Mouse (Mus musculus) ES-CJ7 (cell line): ENCODE results near the gene Prkcz.
"Not testable (repeated sequence)": the region's sequence is repeated elsewhere in the genome, so short reads cannot be mapped to it uniquely, and the experiment has no call there.

Experiments used
- DNase-seq: peaks from one replicate; pipeline ENCODE4 v3.0.0; 2011; ENCODE audit warnings: low read depth, low spot score

Gene Prkcz

GRCm38 (mm10) chr4:155283585-155283984, 77.6 kb downstream of the Prkcz start:
- DNase-seq, result no peak

GRCm38 (mm10) chr4:155283001-155283503, 78.1 kb downstream of the Prkcz start:
- DNase-seq, result no peak

DNA sequence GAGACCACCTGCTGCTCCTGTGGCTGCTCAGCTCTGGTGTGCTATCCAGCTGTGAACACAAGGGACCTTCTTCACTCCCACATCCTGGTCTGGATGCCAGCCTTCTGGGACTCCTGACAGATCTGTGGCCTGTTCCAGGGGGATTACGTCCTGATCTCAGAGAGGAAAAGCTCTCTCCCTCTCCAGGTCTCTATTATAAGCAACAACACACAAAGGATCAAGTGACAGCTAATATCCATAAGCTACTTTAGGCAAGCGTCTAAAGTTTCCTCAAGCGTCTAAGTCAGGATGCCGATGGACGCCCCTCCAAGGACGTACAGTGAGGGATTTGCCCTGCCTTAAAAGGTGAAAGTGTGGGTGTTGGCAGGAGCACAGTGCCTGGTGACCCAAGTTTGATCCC, 78.9 kb downstream of the Prkcz start:
- DNase-seq, result no peak

DNA sequence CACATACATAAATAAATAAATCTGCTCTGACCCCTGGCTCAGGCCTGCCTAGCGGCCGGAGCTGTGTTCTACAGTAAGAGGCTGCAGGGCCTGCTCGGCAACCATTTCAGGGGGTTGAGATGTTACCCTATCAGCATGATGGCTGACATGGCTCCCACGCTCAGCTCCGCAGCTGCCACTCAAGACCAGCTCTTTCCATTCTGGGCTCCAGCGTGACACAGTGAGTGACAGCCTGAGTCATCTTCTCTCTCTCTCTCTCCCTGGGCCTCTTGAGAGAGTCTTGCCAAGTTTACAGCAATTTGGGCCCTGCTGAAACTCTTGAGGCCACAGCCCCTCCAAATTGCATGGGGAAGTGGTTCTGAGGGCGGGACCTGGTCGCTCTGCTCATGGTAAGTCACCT, 79.5 kb downstream of the Prkcz start:
- DNase-seq, result no peak

- no peak for DNase-seq
Measured at GRCm38 (mm10) chr4:155281227-155281626, 79.9 kb downstream of the Prkcz start.

- DNase-seq, result no peak
Measured at GRCm38 (mm10) chr4:155280768-155281121, 80.4 kb downstream of the Prkcz start.

DNA sequence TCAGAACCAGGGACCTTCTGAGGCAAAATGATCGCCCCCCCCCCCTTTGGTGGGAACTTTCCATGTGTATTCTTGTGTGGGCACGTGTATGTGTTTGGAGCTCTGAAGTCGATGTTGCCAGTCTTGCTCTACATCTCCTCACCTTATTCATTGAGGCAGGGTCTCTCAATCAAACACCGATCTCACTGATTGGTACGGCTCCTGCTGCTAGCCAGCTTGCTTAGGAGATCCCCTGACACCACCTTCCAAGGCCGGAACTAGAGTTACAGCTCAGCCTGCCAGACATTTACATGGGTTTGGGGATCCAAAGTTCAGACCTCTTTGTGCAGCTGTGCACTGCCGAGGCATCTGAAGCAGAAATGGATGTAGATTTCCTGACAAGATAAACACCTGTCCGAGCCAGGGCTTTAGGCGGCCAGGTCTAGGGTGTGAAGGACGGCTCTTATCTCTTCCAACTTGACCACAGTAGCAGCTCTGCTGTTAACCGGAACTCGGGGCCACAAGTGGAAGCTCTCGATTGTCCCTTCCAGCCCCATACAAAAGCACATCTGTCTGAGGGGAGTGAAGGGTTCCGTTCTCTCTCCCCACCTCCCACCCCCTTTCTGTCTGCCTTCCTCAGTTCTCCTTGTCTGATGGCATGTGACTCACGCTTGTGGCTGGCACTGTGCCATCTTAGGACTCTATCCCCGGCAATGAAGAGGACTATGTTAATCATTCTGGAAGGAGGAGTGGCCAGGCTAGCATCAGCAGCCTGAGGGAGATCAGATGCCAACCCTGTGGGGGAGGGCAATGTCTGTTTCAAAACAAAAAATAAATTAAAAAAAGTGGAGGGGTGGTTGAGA, 81.0 kb downstream of the Prkcz start:
- DNase-seq, result peak; percentile 66

GRCm38 (mm10) chr4:155279054-155279453, 82.1 kb downstream of the Prkcz start:
- peak; percentile 58 for DNase-seq

DNA sequence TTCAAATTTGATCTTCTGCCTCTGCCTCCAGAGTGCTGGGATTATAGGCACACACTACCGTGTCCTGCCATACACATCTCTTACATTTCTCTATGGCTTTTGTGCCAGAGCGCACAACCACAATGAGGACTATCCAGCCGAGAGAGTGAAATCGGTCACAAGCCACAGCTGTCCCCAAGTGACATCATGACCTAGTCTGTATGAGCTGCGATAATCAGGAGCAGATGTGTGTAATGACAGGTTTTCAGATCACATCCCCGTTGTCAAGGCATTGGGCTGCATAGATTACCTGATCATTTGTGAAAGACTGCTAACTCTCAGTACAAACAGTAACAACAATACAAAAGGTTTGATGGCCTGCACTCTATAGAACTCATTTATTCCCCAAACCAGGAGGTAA, 83.2 kb downstream of the Prkcz start:
- DNase-seq, result no peak

DNA sequence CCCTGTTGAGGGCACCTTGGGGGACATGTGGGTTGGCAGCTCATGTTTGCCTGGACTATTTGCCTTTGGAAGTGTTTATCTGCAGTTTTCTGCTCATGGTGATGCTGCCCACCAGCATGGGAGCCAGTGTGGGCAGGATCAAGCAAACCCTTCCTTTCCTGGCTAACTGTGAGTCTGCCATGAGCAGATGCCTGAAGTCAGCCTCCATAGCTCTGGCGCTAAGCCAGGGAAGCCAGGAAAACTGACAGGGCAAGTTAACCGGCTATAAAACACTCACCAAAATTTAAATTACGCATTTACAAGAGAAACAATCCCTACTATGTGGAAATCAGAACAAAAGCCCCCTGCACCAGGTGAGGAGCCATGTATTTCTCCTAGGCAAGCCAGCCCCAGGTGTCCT, 86.3 kb downstream of the Prkcz start:
- no peak for DNase-seq

DNA sequence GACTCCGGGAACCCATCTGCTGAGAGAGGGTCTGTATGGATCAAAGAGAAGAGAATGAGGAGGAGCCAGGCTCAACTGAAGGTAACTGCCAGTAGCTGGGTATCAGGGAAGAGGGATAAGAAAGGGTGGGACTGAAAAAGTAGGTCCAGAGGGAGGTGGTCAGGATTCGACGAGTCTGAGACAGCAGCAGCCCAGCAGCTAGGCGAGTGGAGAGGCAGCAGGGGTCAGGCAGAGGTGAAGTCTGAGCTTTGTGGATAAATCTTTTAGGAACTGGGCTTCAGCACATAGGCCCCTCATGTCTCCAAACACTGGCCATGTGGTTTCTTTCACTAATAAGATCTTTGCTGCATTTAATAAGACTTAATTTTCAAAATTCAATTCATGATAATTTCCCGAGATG, 86.7 kb downstream of the Prkcz start:
- DNase-seq, result no peak

- peak; percentile 58 for DNase-seq
Measured at GRCm38 (mm10) chr4:155268382-155268781, 92.8 kb downstream of the Prkcz start.

DNA sequence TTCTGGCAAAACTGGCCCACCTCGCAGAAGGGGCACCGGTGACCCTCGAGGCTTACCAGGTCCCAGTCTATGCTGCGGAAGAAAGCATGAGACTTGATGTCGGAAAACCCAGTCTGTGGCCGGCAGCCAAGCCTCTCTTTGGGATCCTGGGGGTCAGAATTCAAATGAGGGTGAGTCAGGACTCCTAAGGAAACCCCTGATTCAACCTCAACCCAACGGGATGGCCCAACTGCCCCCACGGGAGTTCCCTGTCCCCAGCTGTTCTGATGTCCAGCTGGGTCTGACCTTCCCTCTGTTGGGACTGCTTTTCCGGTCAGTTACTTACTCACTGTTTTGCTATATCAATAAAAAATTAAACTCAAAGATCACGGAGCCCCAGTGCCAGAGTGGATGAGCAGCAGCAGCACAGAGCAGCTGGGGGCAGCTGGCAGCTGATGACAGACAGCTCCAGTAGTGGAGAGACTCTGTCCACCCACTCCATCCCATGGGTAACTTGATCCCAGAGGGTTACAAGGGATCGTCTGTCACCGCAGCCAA, 93.5 kb downstream of the Prkcz start:
- no peak for DNase-seq

GRCm38 (mm10) chr4:155267047-155267543, 94.1 kb downstream of the Prkcz start:
- DNase-seq, result no peak

DNA sequence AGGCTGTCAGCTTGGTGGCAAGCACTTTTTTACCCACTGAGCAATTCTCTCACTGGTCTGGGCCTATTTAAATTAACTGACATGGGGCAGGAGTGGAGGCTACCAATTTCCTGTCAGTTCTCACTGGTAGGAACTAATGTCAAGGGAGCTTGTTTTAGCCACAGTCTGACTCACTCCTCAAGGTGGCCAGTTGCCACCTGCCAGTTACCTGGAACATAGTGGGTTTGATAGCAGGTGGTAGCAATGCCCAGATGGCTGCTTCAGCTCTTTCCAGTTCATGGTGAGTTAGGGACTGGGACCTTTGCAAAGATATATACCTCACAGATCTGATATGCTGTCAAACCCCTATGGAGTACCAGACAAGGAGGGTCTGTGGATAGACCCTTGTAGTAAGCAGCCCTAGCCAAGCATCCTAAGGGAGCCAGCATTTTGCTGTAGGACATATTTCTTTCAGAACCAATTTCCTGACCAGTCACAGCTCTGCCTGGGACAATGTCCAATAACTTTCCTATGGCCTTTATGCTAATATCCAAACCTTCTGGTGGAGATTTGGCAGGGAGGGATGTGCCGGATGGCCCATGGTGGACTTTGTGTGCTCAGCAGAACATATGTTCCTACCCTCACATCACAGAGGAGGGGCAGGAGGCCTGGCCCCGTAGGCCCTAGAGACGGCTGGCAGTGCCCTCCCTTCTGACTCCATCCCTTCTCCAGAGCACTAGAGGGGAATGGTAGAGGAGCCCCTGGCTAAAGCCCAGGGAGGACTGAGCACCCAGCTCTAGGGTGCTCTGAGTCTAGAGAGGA, 96.4 kb downstream of the Prkcz start:
- DNase-seq, result no peak

GRCm38 (mm10) chr4:155252253-155252652, 108.9 kb downstream of the Prkcz start:
- no peak for DNase-seq

- no peak for DNase-seq
Measured at GRCm38 (mm10) chr4:155251147-155251546, 110.0 kb downstream of the Prkcz start.

DNA sequence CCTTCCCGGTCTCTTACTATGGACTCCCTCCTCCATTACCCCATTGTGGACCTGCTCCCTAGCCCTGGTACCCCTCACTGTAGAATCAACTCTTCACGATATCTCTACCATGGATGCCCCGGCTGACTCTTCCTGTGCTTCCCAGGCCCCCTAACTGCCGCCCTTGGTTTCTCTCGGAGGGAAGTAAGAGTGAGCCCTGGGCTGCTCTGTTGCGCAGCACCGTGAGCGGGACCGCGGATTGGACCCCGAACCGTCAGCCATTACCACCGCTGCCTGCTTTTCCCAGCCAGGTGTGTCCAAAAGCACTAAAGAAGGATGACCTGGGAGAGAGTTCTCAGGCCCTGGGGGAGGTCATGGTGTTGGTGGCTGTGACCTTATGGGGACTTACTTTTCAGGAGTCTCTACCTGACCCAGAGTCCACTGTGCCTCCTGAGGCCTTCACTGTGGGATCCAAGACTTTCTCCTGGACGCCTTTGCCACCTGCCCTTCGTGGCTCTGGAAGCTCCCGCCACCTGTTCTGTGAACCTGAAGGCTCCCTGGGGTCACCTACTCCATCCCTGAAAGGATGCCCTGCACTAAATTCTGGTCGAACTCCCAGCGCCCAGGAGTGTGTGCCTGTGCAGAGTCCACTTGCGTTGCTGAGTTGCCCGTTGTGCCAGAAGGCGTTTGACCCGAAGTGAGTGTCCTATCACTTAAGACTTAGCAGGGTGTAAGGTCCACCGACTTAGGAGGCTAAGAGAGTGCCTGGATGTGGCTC, 110.6 kb downstream of the Prkcz start:
- peak; percentile 21 for DNase-seq

GRCm38 (mm10) chr4:155249648-155250351, 111.4 kb downstream of the Prkcz start, which contains the start of gene Faap20:
Gene Faap20 (plus strand): TSS chr4:155249802.
- DNase-seq, result peak; percentile 86

- DNase-seq, result peak; percentile 95
Measured at GRCm38 (mm10) chr4:155249257-155249647, 111.9 kb downstream of the Prkcz start.

DNA sequence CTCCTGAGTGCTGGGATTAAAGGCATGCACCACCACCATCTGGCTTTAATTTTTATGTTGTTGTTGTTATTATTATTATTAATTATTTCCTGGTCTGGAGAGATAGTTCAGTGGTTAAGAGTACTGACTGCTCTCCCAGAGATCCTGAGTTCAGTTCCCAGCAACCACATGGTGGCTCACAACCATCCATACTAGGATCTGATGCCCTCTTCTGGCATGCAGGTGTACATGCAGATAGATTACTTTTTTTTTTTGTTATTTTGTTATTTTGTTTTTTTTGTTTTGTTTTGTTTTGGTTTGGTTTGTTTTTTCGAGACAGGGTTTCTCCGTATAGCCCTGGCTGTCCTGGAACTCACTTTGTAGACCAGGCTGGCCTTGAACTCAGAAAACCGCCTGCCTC, 113.1 kb downstream of the Prkcz start:
- not testable (repeated sequence) for DNase-seq
